Mouse (Mus musculus): ENCODE measurements around the gene Entpd7. TPM values are rescaled to one million over a fixed set of nuclear protein-coding genes. Genes with fewer than 3 reads are reported as not detected.

The Entpd7 gene
- polyA plus RNA-seq, 1 experiment from 2014 or later: 9.1 TPM

DNA sequence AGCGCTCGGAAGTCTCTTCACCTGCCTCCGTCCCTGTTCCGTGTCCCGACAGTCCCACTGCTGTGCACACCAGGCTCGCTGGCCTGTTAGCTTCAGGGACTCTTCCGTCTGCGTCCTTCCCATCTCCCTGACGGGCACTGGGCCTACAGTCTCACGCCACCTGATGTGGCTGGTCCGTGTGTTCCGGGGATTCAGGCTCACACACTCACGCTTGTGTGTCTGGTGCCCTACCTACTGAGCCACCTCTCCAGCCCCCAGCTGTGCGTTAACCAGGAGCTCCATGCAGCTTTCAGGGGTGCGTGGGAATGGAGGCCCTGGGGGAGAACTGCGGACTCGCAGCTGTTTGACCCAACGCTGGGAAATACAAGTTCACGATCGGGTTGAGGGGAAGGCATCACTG, 34.7 kb downstream of the Entpd7 start:
- no peaks in the 10 kb centered on the region for H3K4me1 ChIP-seq (ENCODE audit: control insufficient read depth, insufficient read depth, low read length)
- no peak overlapping the region for H3K4me2 ChIP-seq
- H3K27ac ChIP-seq (ENCODE audit: low read depth, low read length): no peak overlapping the region
- peaks cover 29% of the 10 kb centered on the region for H3K27me3 ChIP-seq (ENCODE audit: control insufficient read depth, insufficient read depth, low read length)
- H3K4me3 ChIP-seq (ENCODE audit: low read depth, low read length): no peak overlapping the region
- H3K9me3 ChIP-seq (replicated peaks; ENCODE audit: control insufficient read depth, low read length): no peaks in the 10 kb centered on the region
- ATAC-seq (replicated peaks; ENCODE audit: insufficient number of reproducible peaks, low FRiP score, low TSS enrichment): no peak
- H3K9ac ChIP-seq (ENCODE audit: low read depth, low read length): no peak overlapping the region
- 93% methylated on average over 20 of the region's 20 CpGs for WGBS (ENCODE audit: insufficient replicate concordance)
- H3K36me3 ChIP-seq (ENCODE audit: control insufficient read depth, insufficient read depth, low read length): peaks cover 14% of the 10 kb centered on the region

GRCm38 (mm10) chr19:43724821-43725220, 35.3 kb downstream of the Entpd7 start:
- H3K9me3 ChIP-seq (replicated peaks; ENCODE audit: control insufficient read depth, low read length): no peaks in the 10 kb centered on the region
- no peak overlapping the region for H3K27ac ChIP-seq (ENCODE audit: low read depth, low read length)
- no peaks in the 10 kb centered on the region for H3K4me1 ChIP-seq (ENCODE audit: control insufficient read depth, insufficient read depth, low read length)
- WGBS (ENCODE audit: insufficient replicate concordance): 80% methylated on average over 7 of the region's 7 CpGs
- H3K27me3 ChIP-seq (ENCODE audit: control insufficient read depth, insufficient read depth, low read length): peaks cover 25% of the 10 kb centered on the region
- ATAC-seq (replicated peaks; ENCODE audit: insufficient number of reproducible peaks, low FRiP score, low TSS enrichment): no peak
- no peak overlapping the region for H3K4me3 ChIP-seq (ENCODE audit: low read depth, low read length)
- H3K9ac ChIP-seq (ENCODE audit: low read depth, low read length): no peak overlapping the region
- peaks cover 14% of the 10 kb centered on the region for H3K36me3 ChIP-seq (ENCODE audit: control insufficient read depth, insufficient read depth, low read length)
- no peak overlapping the region for H3K4me2 ChIP-seq

- Histone ChIP-seq H3K36me3 (ENCODE audit: control insufficient read depth, insufficient read depth, low read length) (peaks cover 11% of the 10 kb centered on the region), H3K9ac (ENCODE audit: low read depth, low read length) (no peak overlapping the region), H3K9me3 (replicated peaks; ENCODE audit: control insufficient read depth, low read length) (no peaks in the 10 kb centered on the region), H3K4me1 (ENCODE audit: control insufficient read depth, insufficient read depth, low read length) (no peaks in the 10 kb centered on the region), H3K4me2 (no peak overlapping the region), H3K27ac (ENCODE audit: low read depth, low read length) (no peak overlapping the region), H3K27me3 (ENCODE audit: control insufficient read depth, insufficient read depth, low read length) (peaks cover 21% of the 10 kb centered on the region), H3K4me3 (ENCODE audit: low read depth, low read length) (no peak overlapping the region)
- WGBS (ENCODE audit: insufficient replicate concordance): 91% methylated on average over 15 of the region's 15 CpGs
- no peak for ATAC-seq (replicated peaks; ENCODE audit: insufficient number of reproducible peaks, low FRiP score, low TSS enrichment)
Observed at GRCm38 (mm10) chr19:43726510-43727146, 37.2 kb downstream of the Entpd7 start.

GRCm38 (mm10) chr19:43729296-43730036, 40.0 kb downstream of the Entpd7 start:
- H3K9ac ChIP-seq (ENCODE audit: low read depth, low read length): peak overlapping the region; percentile 23; the same call in 1 of the 2 replicates
- peak overlapping the region; percentile 56 for H3K4me2 ChIP-seq
- peak overlapping the region; percentile 33 for H3K4me3 ChIP-seq (ENCODE audit: low read depth, low read length)
- H3K27me3 ChIP-seq (ENCODE audit: control insufficient read depth, insufficient read depth, low read length): peaks cover 8% of the 10 kb centered on the region; the same call in 1 of the 2 replicates
- no peaks in the 10 kb centered on the region for H3K9me3 ChIP-seq (replicated peaks; ENCODE audit: control insufficient read depth, low read length)
- ATAC-seq (replicated peaks; ENCODE audit: insufficient number of reproducible peaks, low FRiP score, low TSS enrichment): no peak; the same call in 1 of the 2 replicates
- H3K4me1 ChIP-seq (ENCODE audit: control insufficient read depth, insufficient read depth, low read length): no peaks in the 10 kb centered on the region
- 0 out of 2 replicates have a peak overlapping the region, but pooled peaks have one; percentile 10 for H3K27ac ChIP-seq (ENCODE audit: low read depth, low read length)
- H3K36me3 ChIP-seq (ENCODE audit: control insufficient read depth, insufficient read depth, low read length): peaks cover 15% of the 10 kb centered on the region
- 28% methylated on average over 22 of the region's 22 CpGs for WGBS (ENCODE audit: insufficient replicate concordance)

DNA sequence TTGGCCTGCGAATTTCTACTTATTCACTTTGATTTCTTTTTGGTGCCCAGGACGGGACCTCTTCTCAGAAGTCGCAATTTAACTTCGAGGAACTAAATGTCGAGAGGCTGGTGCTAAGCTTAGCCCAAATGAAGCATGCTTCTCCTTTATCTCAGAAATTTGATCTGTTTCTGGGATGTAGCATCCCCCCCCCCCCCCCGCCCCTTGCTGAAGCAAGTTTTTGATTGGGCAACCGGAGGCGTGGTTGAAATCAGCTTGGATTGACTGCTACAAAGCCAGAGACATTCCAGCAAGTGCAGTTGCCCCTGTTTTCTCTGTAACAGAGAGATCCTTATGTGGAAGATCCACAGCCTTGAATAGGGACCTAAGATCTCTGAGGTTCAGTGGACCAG, 40.6 kb downstream of the Entpd7 start:
- peaks cover 8% of the 10 kb centered on the region; the same call in 1 of the 2 replicates for H3K27me3 ChIP-seq (ENCODE audit: control insufficient read depth, insufficient read depth, low read length)
- peak overlapping the region; percentile 56 for H3K4me2 ChIP-seq
- no peaks in the 10 kb centered on the region for H3K9me3 ChIP-seq (replicated peaks; ENCODE audit: control insufficient read depth, low read length)
- ATAC-seq (replicated peaks; ENCODE audit: insufficient number of reproducible peaks, low FRiP score, low TSS enrichment): no peak
- WGBS (ENCODE audit: insufficient replicate concordance): 21% methylated on average over 8 of the region's 8 CpGs
- H3K4me3 ChIP-seq (ENCODE audit: low read depth, low read length): peak overlapping the region; percentile 33
- 0 out of 2 replicates have a peak overlapping the region, but pooled peaks have one; percentile 10 for H3K27ac ChIP-seq (ENCODE audit: low read depth, low read length)
- H3K9ac ChIP-seq (ENCODE audit: low read depth, low read length): peak overlapping the region; percentile 23; the same call in 1 of the 2 replicates
- H3K36me3 ChIP-seq (ENCODE audit: control insufficient read depth, insufficient read depth, low read length): peaks cover 18% of the 10 kb centered on the region
- no peaks in the 10 kb centered on the region for H3K4me1 ChIP-seq (ENCODE audit: control insufficient read depth, insufficient read depth, low read length)

DNA sequence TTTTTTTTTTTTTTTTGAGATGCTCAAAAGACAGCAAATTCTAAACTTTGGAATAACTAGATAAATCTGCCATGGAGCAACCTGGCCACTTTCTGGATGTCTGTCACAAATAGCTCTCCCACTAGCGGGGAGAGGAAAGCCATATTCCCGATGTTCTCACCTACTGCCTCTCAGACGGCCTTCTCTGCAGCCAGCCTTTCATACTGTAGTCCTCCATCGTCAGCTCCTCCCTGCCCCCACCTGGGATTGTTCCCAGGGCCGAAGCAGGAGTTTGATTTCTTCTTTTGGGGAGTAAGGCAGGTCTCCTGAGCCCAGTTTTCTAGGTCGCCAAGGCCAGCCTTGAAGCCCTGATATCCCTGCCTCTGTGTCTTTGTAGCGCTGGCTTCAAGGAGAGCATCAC, 41.7 kb downstream of the Entpd7 start:
- no peaks in the 10 kb centered on the region for H3K4me1 ChIP-seq (ENCODE audit: control insufficient read depth, insufficient read depth, low read length)
- H3K36me3 ChIP-seq (ENCODE audit: control insufficient read depth, insufficient read depth, low read length): peaks cover 14% of the 10 kb centered on the region; the same call in 1 of the 2 replicates
- WGBS (ENCODE audit: insufficient replicate concordance): 50% methylated on average over 7 of the region's 7 CpGs
- H3K9me3 ChIP-seq (replicated peaks; ENCODE audit: control insufficient read depth, low read length): no peaks in the 10 kb centered on the region
- no peak overlapping the region for H3K9ac ChIP-seq (ENCODE audit: low read depth, low read length)
- H3K27ac ChIP-seq (ENCODE audit: low read depth, low read length): no peak overlapping the region
- H3K4me3 ChIP-seq (ENCODE audit: low read depth, low read length): no peak overlapping the region
- no peak overlapping the region for H3K4me2 ChIP-seq
- no peak for ATAC-seq (replicated peaks; ENCODE audit: insufficient number of reproducible peaks, low FRiP score, low TSS enrichment)
- peaks cover 7% of the 10 kb centered on the region; the same call in 1 of the 2 replicates for H3K27me3 ChIP-seq (ENCODE audit: control insufficient read depth, insufficient read depth, low read length)

GRCm38 (mm10) chr19:43738409-43738808, 48.9 kb downstream of the Entpd7 start:
- Histone ChIP-seq H3K36me3 (ENCODE audit: control insufficient read depth, insufficient read depth, low read length) (peaks cover 40% of the 10 kb centered on the region), H3K9ac (ENCODE audit: low read depth, low read length) (no peak overlapping the region), H3K27ac (ENCODE audit: low read depth, low read length) (no peak overlapping the region), H3K4me2 (no peak overlapping the region), H3K9me3 (replicated peaks; ENCODE audit: control insufficient read depth, low read length) (no peaks in the 10 kb centered on the region), H3K4me1 (ENCODE audit: control insufficient read depth, insufficient read depth, low read length) (no peaks in the 10 kb centered on the region), H3K4me3 (ENCODE audit: low read depth, low read length) (no peak overlapping the region), H3K27me3 (ENCODE audit: control insufficient read depth, insufficient read depth, low read length) (no peaks in the 10 kb centered on the region)
- 89% methylated on average over 10 of the region's 10 CpGs for WGBS (ENCODE audit: insufficient replicate concordance)
- no peak for ATAC-seq (replicated peaks; ENCODE audit: insufficient number of reproducible peaks, low FRiP score, low TSS enrichment)

DNA sequence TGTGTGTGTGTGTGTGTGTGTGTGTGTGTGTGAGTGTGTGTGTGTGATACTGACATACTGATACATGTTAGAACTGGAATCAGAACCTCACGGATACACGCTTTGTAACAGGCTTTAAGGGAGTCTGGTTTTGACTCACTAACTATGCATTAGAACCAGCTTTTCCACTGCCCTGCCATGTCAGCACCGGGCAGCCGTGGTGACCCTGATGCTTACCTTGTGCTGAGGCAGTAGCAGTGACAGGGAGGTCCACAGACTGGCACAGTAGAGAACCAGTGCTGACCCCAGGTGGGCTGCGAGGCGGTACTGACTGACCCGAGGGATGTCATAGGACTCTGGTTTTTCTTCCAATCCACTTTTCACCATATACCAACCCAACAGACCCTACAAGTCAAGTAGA, 53.9 kb downstream of the Entpd7 start:
- no peak for ATAC-seq (replicated peaks; ENCODE audit: insufficient number of reproducible peaks, low FRiP score, low TSS enrichment)
- H3K27ac ChIP-seq (ENCODE audit: low read depth, low read length): no peak overlapping the region
- WGBS (ENCODE audit: insufficient replicate concordance): 93% methylated on average over 7 of the region's 7 CpGs
- H3K4me3 ChIP-seq (ENCODE audit: low read depth, low read length): no peak overlapping the region
- no peak overlapping the region for H3K9ac ChIP-seq (ENCODE audit: low read depth, low read length)
- H3K4me1 ChIP-seq (ENCODE audit: control insufficient read depth, insufficient read depth, low read length): no peaks in the 10 kb centered on the region
- no peaks in the 10 kb centered on the region for H3K27me3 ChIP-seq (ENCODE audit: control insufficient read depth, insufficient read depth, low read length)
- H3K9me3 ChIP-seq (replicated peaks; ENCODE audit: control insufficient read depth, low read length): no peaks in the 10 kb centered on the region
- H3K36me3 ChIP-seq (ENCODE audit: control insufficient read depth, insufficient read depth, low read length): peaks cover 37% of the 10 kb centered on the region
- no peak overlapping the region for H3K4me2 ChIP-seq

Data from heart, embryonic 11.5 days (tissue).